Mouse (Mus musculus): ENCODE measurements around the gene Zfp386.

- TF ChIP-seq CTCF (IDR thresholded peaks at IDR 0.05; ENCODE audit: low read depth) (no peak), EP300 (IDR thresholded peaks at IDR 0.05; ENCODE audit: low read depth) (no peak)
Measured at GRCm38 (mm10) chr12:116062194-116062583, 14.7 kb downstream of the Zfp386 start.

All from heart, postnatal 0 days (tissue).